Mouse (Mus musculus) hindbrain, embryonic 15.5 days (tissue): ENCODE measurements around the gene Adh5. TPM values are rescaled to one million over a fixed set of nuclear protein-coding genes. Genes with fewer than 3 reads are reported as not detected.

Experiments
- ATAC-seq: fragments of 200-750 bp; cut with Nextera tagmentation; 2 replicates; pipeline ENCODE4 v1.8.0; 2017; ENCODE audit warnings: low read depth, moderate number of reproducible peaks, moderate TSS enrichment; ENCODE audit not compliant: low FRiP score
- H3K27ac ChIP-seq: fragments of 300-500 bp; sonication (generic); replicated peaks from 2 replicates; pipeline ENCODE4 v1.5.1; 2015; ENCODE audit warnings: mild to moderate bottlenecking, inconsistent platforms
- H3K27me3 ChIP-seq: fragments of 300-500 bp; sonication (generic); 2 replicates; pipeline ENCODE4 v1.6.1; 2015; ENCODE audit warnings: control low read depth, inconsistent platforms
- H3K36me3 ChIP-seq: fragments of 300-500 bp; sonication (generic); 2 replicates; pipeline ENCODE4 v1.6.1; 2015; ENCODE audit warnings: control low read depth, inconsistent platforms
- H3K4me1 ChIP-seq: fragments of 300-500 bp; sonication (generic); replicated peaks from 2 replicates; pipeline ENCODE4 v1.6.1; 2015; ENCODE audit warnings: control low read depth, inconsistent platforms
- H3K4me2 ChIP-seq: fragments of 300-500 bp; sonication (generic); 2 replicates; pipeline ENCODE4 v1.6.1; 2015; ENCODE audit warnings: moderate library complexity, mild to moderate bottlenecking, inconsistent platforms
- H3K4me3 ChIP-seq: fragments of 300-500 bp; sonication (generic); 2 replicates; pipeline ENCODE4 v1.5.1; 2015; ENCODE audit warnings: mild to moderate bottlenecking, inconsistent platforms
- H3K9ac ChIP-seq: fragments of 300-500 bp; sonication (generic); 2 replicates; pipeline ENCODE4 v1.6.1; 2015; ENCODE audit warnings: inconsistent platforms
- H3K9me3 ChIP-seq: fragments of 300-500 bp; sonication (generic); 2 replicates; pipeline ENCODE4 v1.6.1; 2016; ENCODE audit warnings: control low read depth, inconsistent platforms
- WGBS: fragments of 180-500 bp; shearing (Covaris S2); methylation state at CpG from one replicate; pipeline ENCODE4 v1.1.7; 2015; 5-methylcytosine and 5-hydroxymethylcytosine counted together
- polyA plus RNA-seq: library from polyadenylated mRNA; unstranded; fragments of >200 nt; fragmentation: Nextera tagmentation; extraction: Ambion mirVana; gene quantifications from 2 replicates; pipeline ENCODE4 v1.2.1, GENCODE M21; 2015

Adh5 gene
- polyA plus RNA-seq, 1 experiment from 2014 or later, result 186 TPM

DNA sequence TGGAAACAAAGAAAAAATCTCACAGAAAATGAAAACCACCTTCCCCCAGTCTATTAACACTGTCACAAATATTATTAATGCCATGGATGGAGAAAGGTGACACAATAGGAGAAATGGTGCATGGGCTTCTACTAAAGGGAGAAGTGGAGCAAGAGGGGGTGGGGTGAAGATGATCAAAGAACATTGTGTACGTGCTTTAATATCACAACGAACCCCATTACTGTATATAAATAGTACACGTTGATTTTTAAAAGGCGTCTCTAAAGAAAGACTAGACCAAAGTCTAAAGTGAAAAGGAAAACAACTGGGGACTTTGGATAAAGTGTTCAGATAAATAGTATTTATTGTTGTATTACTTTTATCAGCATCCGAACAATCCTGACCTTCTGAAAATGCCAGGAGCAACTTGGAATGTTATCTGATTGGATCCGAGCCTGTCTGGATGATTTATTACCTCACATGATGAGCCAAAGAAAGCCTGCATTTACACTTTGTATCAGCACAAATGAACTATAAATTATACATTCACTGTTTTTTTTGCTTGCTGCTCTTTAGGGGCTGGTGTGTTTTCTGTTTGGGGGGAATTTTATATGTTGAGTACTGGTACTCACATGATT, 12.4 kb upstream of the Adh5 start:
- WGBS, result 77% methylated on average over 6 of the region's 6 CpGs
- Histone ChIP-seq H3K4me3 (no peak overlapping the region), H3K4me2 (no peak overlapping the region), H3K27me3 (no peaks in the 10 kb centered on the region), H3K9ac (no peak overlapping the region), H3K4me1 (no peaks in the 10 kb centered on the region), H3K27ac (no peak overlapping the region), H3K9me3 (no peaks in the 10 kb centered on the region), H3K36me3 (no peaks in the 10 kb centered on the region)
- ATAC-seq, result no peak

DNA sequence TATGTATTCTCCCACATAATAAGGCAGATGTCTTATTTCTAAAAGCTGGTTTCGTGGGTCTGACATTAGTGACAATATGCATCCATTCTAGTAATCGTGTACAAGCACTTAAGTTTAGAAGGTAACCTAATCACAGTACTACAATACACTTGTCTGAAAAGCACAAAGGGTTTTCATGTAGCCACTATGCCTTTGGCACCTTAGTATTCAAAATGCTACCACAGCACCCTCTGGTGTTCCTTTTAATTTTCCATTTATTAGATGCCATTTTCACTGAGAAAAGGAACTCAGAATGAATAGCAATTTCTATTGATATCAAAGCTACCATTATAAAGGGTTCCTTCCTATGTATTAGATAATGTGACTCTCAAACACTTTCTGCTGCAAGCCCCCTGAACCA, 11.1 kb upstream of the Adh5 start:
- Histone ChIP-seq H3K4me3 (no peak overlapping the region), H3K4me1 (no peaks in the 10 kb centered on the region), H3K27me3 (no peaks in the 10 kb centered on the region), H3K4me2 (no peak overlapping the region), H3K36me3 (no peaks in the 10 kb centered on the region), H3K9me3 (no peaks in the 10 kb centered on the region), H3K9ac (no peak overlapping the region), H3K27ac (no peak overlapping the region)
- WGBS, result 71% methylated on average over 2 of the region's 2 CpGs
- ATAC-seq, result 0 out of 2 replicates have a peak, but pooled peaks have one; percentile 66

DNA sequence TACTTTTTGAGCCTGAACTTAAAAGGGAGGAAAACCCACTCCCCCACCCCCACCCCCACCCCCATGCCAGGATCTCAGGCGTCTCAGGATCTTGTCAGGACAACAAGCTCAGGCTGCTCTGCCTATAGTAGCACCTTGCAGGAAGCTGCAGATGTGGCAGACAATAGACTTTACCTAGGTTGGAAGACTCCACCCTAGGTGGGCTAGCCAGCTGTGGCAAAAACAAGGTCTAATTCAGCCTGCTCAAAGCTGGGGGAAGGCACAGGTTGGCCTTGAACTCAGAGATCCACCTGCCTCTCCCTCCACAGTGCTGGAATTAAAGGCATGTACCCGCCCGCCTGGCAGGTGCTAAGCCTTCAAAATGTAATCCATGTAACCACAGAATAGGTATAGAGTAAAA, 4.2 kb upstream of the Adh5 start:
- no peak overlapping the region for H3K4me3 ChIP-seq
- H3K4me1 ChIP-seq, result peaks cover under 1% of the 10 kb centered on the region
- H3K9ac ChIP-seq, result no peak overlapping the region
- H3K36me3 ChIP-seq, result no peaks in the 10 kb centered on the region
- H3K9me3 ChIP-seq, result no peaks in the 10 kb centered on the region
- H3K4me2 ChIP-seq, result no peak overlapping the region
- H3K27me3 ChIP-seq, result no peaks in the 10 kb centered on the region
- H3K27ac ChIP-seq, result no peak overlapping the region
- WGBS, result 83% methylated on average over 3 of the region's 3 CpGs
- ATAC-seq, result no peak

DNA sequence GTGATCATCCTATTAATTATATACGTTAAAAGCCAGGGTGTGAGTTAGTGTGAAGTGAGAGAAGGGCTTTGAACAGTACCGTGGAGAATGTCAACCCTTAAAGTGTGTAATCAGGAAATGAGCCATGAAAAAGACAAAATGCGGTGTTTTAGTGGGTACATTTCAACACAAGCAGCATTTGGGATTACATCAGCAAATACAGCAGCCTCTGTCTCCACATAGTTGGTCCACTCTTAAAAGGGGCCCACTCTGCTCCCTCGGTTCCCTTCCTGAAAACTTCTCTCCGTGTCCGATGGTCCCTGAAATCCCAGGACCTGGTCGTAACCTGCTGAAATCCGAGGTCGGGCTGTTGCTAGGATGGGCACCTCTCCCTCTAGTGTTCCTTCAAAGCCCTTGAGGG, 690 bp upstream of the Adh5 start:
- ATAC-seq, result no peak
- Histone ChIP-seq H3K9ac (peak overlapping the region; percentile 49), H3K27me3 (no peaks in the 10 kb centered on the region), H3K27ac (peak overlapping the region; percentile 89), H3K9me3 (no peaks in the 10 kb centered on the region), H3K36me3 (peaks cover 14% of the 10 kb centered on the region), H3K4me2 (peak overlapping the region; percentile 76), H3K4me3 (peak overlapping the region; percentile 91), H3K4me1 (peaks cover 10% of the 10 kb centered on the region)
- 1% methylated on average over 9 of the region's 9 CpGs for WGBS

DNA sequence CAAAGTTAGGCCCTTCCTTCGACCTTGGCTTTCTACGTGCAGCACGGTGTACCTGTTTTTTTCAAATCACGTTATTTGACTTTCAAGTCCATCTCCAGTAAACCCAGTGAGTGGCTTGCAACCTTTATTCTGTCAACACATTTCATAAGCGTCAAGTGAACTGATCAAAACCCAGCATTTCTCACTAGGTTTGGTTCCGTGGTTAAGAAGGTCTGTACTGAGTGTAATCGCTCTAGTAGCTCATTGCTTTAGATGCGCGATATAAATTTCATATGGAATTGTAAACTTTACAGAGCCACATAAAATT, 525 bp downstream of the Adh5 start:
- WGBS, result 4% methylated on average over 9 of the region's 9 CpGs
- H3K4me2 ChIP-seq, result peak overlapping the region; percentile 76
- no peaks in the 10 kb centered on the region for H3K27me3 ChIP-seq
- H3K36me3 ChIP-seq, result peaks cover 19% of the 10 kb centered on the region
- peak overlapping the region; percentile 89 for H3K27ac ChIP-seq
- peaks cover 10% of the 10 kb centered on the region for H3K4me1 ChIP-seq
- H3K4me3 ChIP-seq, result peak overlapping the region; percentile 91
- peak overlapping the region; percentile 93 for H3K9ac ChIP-seq
- ATAC-seq, result no peak
- H3K9me3 ChIP-seq, result no peaks in the 10 kb centered on the region

DNA sequence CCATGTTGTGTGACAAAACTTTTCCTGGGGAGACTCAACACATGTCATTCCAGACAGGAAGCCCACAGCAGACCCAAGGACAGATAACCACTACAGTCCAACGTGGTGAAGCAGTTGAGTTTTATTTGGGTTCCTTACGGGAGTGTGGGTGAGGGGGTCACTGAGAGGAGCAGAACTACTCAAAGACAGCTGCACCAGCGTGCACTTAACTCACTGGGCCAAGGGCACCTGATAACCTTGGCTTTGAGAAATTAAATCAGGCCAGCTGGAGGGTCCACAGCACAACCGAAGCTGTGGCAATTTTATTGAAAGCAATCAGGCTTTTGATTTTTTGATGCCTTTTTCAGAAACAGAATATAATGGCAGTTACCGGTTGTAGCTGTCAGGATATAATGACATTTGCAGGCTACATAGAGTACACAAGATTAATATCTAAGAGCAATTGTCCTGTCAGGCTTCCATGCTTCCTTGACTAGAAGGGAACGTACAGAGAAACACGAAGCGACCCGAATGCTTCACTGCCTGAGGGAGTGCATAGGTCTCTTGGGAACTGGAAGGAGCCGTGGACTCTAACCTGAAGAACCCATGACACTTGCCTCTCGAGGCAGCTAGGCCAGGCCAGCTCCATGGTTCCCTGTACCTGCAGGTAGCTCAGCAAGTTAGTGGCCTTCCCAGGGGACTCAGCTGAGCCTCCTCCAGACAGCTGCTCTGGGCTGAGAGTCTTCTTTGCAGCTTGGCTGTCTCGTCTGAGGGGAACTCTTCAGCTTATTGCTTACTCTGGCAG, 5.4 kb downstream of the Adh5 start:
- Histone ChIP-seq H3K4me3 (no peak overlapping the region), H3K9me3 (no peaks in the 10 kb centered on the region), H3K36me3 (peaks cover 54% of the 10 kb centered on the region), H3K27ac (no peak overlapping the region), H3K4me2 (no peak overlapping the region), H3K9ac (no peak overlapping the region), H3K27me3 (no peaks in the 10 kb centered on the region), H3K4me1 (peaks cover 10% of the 10 kb centered on the region)
- 71% methylated on average over 12 of the region's 12 CpGs for WGBS
- ATAC-seq, result no peak

DNA sequence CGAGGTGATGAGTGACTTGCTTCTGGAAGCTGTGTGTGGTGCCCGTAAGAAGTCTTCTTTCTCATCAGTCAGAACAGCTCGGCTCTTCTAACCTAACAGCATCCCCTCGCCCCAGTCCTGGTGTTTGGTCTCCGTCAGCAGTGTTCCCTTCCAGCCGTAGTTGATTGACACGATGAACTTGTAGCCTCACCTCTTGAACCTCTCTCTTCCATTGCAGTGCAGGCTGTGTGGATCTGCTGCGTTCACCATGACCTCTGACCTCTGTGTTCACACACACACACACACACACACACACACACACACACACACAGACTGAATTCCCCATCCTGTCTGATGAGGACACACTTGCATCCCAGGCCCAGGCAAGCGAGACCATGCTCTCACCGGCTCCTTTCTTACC, 9.3 kb downstream of the Adh5 start:
- H3K27me3 ChIP-seq, result no peaks in the 10 kb centered on the region
- no peaks in the 10 kb centered on the region for H3K9me3 ChIP-seq
- H3K36me3 ChIP-seq, result peaks cover 71% of the 10 kb centered on the region
- no peaks in the 10 kb centered on the region for H3K4me1 ChIP-seq
- no peak overlapping the region for H3K27ac ChIP-seq
- H3K4me3 ChIP-seq, result no peak overlapping the region
- ATAC-seq, result no peak
- no peak overlapping the region for H3K4me2 ChIP-seq
- 90% methylated on average over 10 of the region's 10 CpGs for whole genome bisulfite sequencing
- no peak overlapping the region for H3K9ac ChIP-seq

DNA sequence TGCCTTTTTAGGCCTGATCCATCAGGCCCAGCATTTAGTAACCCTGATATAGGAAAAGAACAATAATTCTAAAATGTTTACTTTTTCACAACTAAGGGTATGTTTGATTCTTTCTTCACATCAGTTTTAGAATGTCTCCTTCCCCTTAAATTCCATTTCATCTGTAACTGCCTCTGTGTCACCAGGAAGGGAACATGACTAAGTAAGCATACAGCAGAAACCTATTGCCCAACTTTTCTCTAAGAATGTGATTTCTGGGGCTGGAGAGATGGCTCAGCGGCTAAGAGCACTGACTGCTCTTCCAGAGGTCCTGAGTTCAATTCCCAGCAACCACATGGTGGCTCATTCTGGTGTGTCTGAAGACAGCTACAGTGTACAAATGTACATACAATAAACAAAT, 11.3 kb downstream of the Adh5 start:
- Histone ChIP-seq H3K9ac (no peak overlapping the region), H3K27ac (no peak overlapping the region), H3K9me3 (no peaks in the 10 kb centered on the region), H3K36me3 (peaks cover 78% of the 10 kb centered on the region), H3K4me3 (no peak overlapping the region), H3K27me3 (no peaks in the 10 kb centered on the region), H3K4me1 (no peaks in the 10 kb centered on the region), H3K4me2 (no peak overlapping the region)
- ATAC-seq, result no peak
- WGBS, result 96% methylated on average over 1 of the region's 1 CpGs

DNA sequence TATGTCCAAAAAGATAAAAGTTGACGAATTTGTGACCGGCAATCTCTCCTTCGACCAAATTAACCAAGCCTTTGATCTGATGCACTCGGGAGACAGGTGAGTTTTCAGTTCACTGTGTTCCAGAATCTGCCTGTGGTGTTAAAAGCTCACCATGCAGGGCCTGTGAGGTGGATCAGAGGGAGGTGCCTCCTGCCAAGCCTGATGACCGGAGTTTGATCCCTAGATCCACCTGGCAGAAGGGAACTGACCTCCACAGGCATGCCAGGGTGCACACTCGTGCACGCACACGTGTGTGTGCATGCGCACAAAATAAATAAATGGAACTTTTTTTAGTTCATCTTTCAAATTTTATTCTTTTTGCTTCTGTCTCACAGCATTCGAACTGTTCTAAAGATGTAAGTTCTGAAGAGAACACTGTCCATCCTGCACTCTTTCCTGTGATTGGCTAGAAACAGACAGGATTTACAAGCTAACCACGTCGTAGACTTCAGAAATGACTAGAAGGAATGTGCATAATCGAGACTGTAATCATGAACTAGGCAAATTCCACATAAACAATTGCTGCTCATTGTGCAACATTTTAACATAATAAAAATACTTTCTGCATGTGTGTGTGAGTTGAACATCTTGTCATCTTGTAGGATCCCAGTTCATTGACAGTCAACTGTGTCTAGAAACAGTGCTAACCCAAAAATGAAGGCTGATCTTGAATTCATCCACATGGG, 12.0 kb downstream of the Adh5 start:
- no peaks in the 10 kb centered on the region for H3K9me3 ChIP-seq
- H3K4me1 ChIP-seq, result no peaks in the 10 kb centered on the region
- no peak overlapping the region for H3K4me3 ChIP-seq
- peaks cover 81% of the 10 kb centered on the region for H3K36me3 ChIP-seq
- H3K4me2 ChIP-seq, result no peak overlapping the region
- no peak for ATAC-seq
- no peak overlapping the region for H3K9ac ChIP-seq
- no peak overlapping the region for H3K27ac ChIP-seq
- H3K27me3 ChIP-seq, result no peaks in the 10 kb centered on the region
- WGBS, result 93% methylated on average over 13 of the region's 13 CpGs

DNA sequence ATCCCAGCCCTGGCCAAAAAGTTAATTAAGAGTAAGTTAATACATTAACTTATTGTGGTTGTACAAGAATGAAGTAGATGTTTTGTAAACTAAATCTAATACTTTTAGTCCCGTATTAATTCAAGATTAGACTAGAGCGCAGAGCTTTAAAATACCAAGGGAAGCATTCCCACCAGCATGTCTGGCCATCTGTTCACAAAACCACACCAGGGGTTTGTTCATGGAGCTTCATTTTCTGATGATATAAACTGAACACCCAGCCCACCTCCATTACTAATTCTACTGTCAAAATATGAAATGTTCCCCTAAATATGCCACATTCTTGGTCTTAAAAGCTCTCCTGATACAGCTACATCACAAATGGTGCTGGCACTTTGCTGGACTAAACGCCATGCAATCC, 15.5 kb downstream of the Adh5 start:
- H3K9me3 ChIP-seq, result no peaks in the 10 kb centered on the region
- H3K4me1 ChIP-seq, result no peaks in the 10 kb centered on the region
- peaks cover 76% of the 10 kb centered on the region for H3K36me3 ChIP-seq
- H3K27ac ChIP-seq, result no peak overlapping the region
- H3K27me3 ChIP-seq, result no peaks in the 10 kb centered on the region
- H3K4me2 ChIP-seq, result no peak overlapping the region
- 95% methylated on average over 3 of the region's 3 CpGs for WGBS
- no peak overlapping the region for H3K4me3 ChIP-seq
- H3K9ac ChIP-seq, result no peak overlapping the region
- ATAC-seq, result no peak

DNA sequence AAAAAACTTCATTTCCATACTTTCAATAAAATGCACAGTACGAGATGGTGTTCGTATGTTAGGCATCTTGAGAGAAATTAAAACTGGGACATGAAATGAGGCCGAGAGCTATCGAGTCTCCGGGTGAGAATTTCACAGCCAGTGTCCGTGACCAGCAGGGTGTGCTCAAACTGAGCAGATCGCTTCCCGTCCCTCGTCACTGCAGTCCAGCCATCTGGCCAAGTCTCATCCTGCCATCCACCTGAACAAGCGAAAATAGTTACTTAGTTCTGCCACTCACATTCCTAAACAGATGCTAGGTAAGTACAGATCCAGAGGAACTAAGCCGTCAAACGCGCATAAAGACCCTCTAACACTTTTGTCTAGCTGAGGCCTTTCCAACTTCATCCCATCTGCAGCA, 17.4 kb downstream of the Adh5 start:
- Histone ChIP-seq H3K4me1 (no peaks in the 10 kb centered on the region), H3K9me3 (no peaks in the 10 kb centered on the region), H3K27me3 (no peaks in the 10 kb centered on the region), H3K4me2 (no peak overlapping the region), H3K36me3 (peaks cover 75% of the 10 kb centered on the region), H3K27ac (no peak overlapping the region), H3K9ac (no peak overlapping the region), H3K4me3 (no peak overlapping the region)
- ATAC-seq, result no peak
- WGBS, result 79% methylated on average over 13 of the region's 13 CpGs

DNA sequence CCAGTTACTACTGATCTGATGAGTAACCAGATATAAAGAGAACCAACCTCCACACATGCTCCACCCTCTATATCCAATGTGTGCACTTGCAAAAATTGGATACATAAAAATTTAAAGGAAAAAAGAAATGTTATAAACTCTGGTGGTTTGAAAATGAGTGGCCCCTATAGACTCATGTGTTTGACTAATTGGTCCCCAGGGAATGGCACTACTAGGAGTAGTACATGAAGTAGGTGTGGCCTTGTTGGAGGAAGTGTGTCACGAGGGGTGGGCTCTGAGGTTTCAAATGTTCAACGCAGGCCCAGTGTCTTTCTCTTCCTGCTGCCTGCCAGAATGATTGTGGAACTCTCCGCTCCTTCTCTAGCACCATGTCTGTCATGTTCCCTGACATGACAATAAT, 18.9 kb downstream of the Adh5 start:
- H3K36me3 ChIP-seq, result peaks cover 70% of the 10 kb centered on the region
- ATAC-seq, result no peak
- 93% methylated on average over 3 of the region's 3 CpGs for WGBS

More for the DNA sequence above, 18.9 kb downstream of the Adh5 start:
- no peaks in the 10 kb centered on the region for H3K27me3 ChIP-seq
- H3K9ac ChIP-seq, result no peak overlapping the region
- no peaks in the 10 kb centered on the region for H3K4me1 ChIP-seq
- H3K4me2 ChIP-seq, result no peak overlapping the region
- no peak overlapping the region for H3K27ac ChIP-seq
- no peaks in the 10 kb centered on the region for H3K9me3 ChIP-seq
- H3K4me3 ChIP-seq, result no peak overlapping the region
